Mouse (Mus musculus) testis, adult 2 months (tissue): ENCODE results near the gene R3hdm2. TPM values are rescaled to one million over a fixed set of nuclear protein-coding genes. Genes with fewer than 3 reads are reported as not detected.
A peak's percentile ranks its signal among the peaks of the same experiment; 100 is the strongest.

Experiments
- H3K27ac ChIP-seq: fragments of 200-500 bp; 2 replicates; pipeline ENCODE4 v1.5.1; 2012; ENCODE audit warnings: low read depth, low read length; ENCODE audit not compliant: control insufficient read depth, insufficient read depth
- H3K27me3 ChIP-seq: fragments of 200-500 bp; 2 replicates; pipeline ENCODE4 v1.6.1; 2012; ENCODE audit warnings: mild to moderate bottlenecking, low read length, moderate library complexity; ENCODE audit not compliant: control insufficient read depth, insufficient read depth
- H3K36me3 ChIP-seq: fragments of 200-500 bp; 2 replicates; pipeline ENCODE4 v1.6.1; 2012; ENCODE audit warnings: mild to moderate bottlenecking, low read length; ENCODE audit not compliant: control insufficient read depth, insufficient read depth
- H3K4me1 ChIP-seq: fragments of 200-500 bp; 2 replicates; pipeline ENCODE4 v1.6.1; 2012; ENCODE audit warnings: low read length; ENCODE audit not compliant: control insufficient read depth, insufficient read depth
- H3K4me3 ChIP-seq: fragments of 200-500 bp; 2 replicates; pipeline ENCODE4 v1.5.1; 2012; ENCODE audit warnings: low read depth, mild to moderate bottlenecking, low read length, moderate library complexity, mixed read lengths; ENCODE audit not compliant: control insufficient read depth
- CTCF ChIP-seq: fragments of 200-500 bp; IDR thresholded peaks from 2 replicates; pipeline ENCODE4 v1.5.1; 2012; ENCODE audit warnings: low read depth, mild to moderate bottlenecking, inconsistent platforms, low read length, moderate library complexity; ENCODE audit not compliant: control insufficient read depth, insufficient read depth, insufficient replicate concordance
- POLR2A ChIP-seq: fragments of 200-500 bp; IDR thresholded peaks from 2 replicates; pipeline ENCODE4 v1.6.1; 2012; ENCODE audit warnings: low read depth, mild to moderate bottlenecking, inconsistent platforms, low read length, moderate library complexity; ENCODE audit not compliant: control insufficient read depth
- polyA plus RNA-seq: library from polyadenylated mRNA; depleted of rRNA; stranded (reverse); fragments of >200 nt; gene quantifications from 2 replicates; pipeline ENCODE4 v1.2.3, GENCODE M21; 2012

The R3hdm2 gene
- polyA plus RNA-seq, 1 experiment: 56.0 TPM

DNA sequence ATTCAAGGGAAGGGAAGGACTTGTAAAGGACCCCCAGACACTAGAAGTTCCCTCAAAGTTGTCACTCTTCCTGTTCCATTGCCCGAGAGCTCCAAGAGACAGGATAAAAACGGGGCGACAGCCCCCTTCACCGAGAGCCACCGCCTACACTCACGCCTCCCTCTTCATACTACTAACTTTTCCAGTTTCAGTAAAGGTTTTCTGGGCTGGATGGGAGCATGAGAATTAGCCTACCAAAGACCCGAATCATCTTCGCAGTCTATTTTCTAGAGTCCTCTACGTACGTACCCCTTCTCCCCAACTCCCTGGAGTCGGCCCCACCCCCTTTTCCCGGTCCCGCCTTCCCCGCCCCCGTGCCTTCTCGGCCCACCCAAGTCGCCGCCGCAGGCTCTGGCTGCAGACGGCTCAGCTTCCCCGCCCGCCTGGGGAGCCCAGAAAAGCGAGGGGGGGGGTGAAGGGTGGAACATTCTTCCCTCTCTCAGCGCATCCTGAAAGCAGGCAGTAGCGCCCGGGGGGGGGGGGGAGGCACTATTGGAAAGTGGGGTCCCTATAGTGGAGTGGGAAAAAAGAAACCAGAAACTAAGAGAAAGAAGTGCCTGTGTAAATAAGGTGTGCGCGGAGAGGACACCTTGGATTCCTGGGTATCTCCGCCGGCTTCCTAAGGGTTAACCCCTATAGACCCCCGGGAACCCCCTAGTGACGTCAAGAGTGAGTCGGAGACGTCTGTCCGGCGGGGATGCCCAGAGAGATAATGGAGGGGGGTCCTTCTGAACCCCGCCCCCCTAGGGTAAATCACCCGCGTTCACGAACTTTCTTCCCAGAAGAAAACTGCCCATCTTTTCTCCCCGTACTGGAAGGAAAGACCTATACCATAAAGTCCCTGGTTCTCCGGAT, 40.2 kb upstream of the R3hdm2 start:
- H3K36me3 ChIP-seq: no peaks in the 10 kb centered on the region
- H3K27ac ChIP-seq: peak overlapping the region; percentile 52; the same call in 1 of the 2 replicates
- peak overlapping the region; percentile 50 for H3K4me3 ChIP-seq
- TF ChIP-seq POLR2A: no peak
- TF ChIP-seq CTCF: no peak
- peaks cover 19% of the 10 kb centered on the region for H3K4me1 ChIP-seq
- no peaks in the 10 kb centered on the region for H3K27me3 ChIP-seq

DNA sequence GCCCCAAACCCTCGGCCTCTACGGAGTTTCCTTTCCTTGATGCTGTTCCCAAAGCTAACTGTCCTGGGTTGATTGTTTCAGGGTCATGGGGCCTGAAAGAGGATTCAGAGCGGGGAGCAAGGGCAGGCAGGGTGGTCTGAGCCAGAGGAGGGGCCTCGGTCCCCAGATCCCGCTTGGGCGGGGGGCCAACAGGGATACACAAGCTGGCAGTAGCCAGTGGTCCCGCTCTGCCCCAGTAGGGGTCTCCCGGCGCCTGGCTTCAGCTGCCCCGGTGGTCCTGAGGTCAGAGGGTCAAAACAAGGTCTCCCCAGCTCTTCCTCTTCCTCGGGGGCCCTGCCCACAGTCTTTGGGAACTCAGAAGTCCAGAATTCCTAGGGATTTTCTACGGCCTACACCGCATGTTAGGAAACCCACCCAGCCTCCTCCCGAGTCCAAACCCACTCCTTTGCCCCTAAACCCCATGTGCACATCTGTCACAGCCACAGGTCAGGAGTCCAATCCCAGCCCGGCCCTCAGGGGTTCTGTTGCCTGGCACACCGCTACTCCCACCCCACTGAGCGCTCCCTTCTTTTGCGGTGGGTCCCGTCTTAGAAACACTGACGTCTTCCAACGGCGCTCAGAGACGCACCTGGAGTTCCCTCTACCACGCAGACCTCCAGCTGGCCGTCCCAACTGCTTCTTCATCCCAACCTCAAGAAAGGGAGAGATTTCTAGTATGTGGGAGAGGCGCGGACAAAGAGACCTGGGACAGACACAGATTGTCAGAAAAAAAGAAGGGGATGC, 39.4 kb upstream of the R3hdm2 start:
- H3K36me3 ChIP-seq: no peaks in the 10 kb centered on the region

DNA sequence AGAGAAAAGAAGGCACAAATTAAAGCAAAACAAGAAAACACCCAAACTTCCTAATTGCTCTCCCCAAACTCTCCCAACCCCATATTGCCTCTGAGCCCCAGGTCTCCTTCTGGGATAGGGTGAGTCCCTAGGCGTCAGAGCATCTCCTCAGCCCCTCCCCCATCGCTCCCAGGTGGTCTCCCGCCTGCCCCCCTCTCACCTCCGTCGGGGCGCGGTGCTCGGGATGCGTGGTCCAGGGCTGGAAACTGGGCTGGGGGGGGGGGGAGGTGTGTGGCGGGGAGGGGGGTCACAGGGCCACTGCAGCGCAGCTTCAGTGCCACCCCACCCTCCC, 38.8 kb upstream of the R3hdm2 start:
- Histone ChIP-seq H3K4me3 (no peak overlapping the region), H3K4me1 (peaks cover 19% of the 10 kb centered on the region), H3K27ac (no peak overlapping the region), H3K27me3 (no peaks in the 10 kb centered on the region), H3K36me3 (no peaks in the 10 kb centered on the region)
- TF ChIP-seq CTCF (no peak), POLR2A (no peak)

More for the DNA sequence above, 39.4 kb upstream of the R3hdm2 start:
- Histone ChIP-seq H3K4me3 (peak overlapping the region; percentile 20), H3K27ac (no peak overlapping the region), H3K4me1 (peaks cover 19% of the 10 kb centered on the region), H3K27me3 (no peaks in the 10 kb centered on the region)
- TF ChIP-seq POLR2A (no peak), CTCF (no peak)

DNA sequence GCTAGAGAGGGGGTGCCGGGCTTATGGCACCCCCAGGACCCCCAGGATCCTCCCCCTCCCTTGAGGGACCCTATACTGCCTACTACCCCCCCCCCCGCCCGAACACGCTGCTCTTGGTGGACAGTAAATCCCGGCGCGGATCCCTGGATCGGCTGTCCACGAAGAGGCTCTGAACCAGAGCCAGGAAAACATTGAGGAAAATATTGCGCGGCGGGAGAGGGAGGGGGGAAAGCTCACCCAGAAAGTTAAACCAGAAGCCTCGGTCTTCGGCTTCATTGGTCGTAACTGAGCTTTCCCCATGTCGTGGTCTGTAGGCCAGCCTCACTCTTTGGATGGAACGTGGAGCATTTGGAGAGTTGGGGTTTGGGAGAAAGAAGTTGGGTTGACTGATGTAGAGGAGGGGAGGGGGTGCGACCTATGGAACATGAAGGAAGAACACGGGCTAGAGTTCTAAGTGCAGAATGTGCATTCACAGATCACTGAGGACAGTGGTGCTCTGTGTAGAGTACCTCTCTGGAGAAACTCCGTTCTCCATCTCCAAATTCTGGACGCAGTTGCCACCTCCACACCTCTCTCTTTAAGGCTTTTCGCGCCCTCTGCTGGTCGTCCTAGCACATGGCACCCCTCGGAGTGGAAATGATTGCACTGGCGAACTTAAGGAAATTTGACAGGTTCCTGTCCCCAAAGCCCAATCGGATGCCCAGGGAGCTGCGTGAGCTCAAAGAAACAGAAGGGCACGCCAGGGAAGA, 38.1 kb upstream of the R3hdm2 start, which contains the start of gene Gli1:
Gene Gli1 (minus strand): TSS at position 84 of the 749 bp plus-strand sequence.
- peaks cover 19% of the 10 kb centered on the region for H3K4me1 ChIP-seq
- TF ChIP-seq POLR2A (no peak), CTCF (peak; percentile 89)
- H3K27me3 ChIP-seq: no peaks in the 10 kb centered on the region
- no peak within 1 kb of the TSS; the same call in 1 of the 2 replicates for H3K27ac ChIP-seq
- peak within 1 kb of the TSS; percentile 50 for H3K4me3 ChIP-seq
- H3K36me3 ChIP-seq: no peaks in the 10 kb centered on the region

DNA sequence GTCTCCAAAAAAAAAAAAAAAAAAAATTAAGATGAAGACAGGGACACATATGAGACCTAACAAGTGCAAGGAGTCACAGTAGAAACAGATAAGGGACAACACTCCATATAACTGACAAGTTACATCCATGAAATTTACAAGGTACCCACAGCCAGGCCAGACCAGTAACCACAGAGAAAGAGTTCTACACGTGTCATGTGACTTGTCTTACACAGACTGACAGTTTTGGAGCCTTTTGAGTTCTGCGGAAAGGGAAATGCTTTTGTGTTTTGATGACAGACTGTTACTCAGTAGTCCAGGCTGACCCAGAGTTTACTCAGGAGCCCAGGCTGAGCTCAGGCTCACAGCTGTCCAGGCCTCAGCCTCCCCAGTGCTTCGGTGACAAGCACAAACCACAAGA, 37.1 kb upstream of the R3hdm2 start:
- H3K4me1 ChIP-seq: peaks cover 19% of the 10 kb centered on the region

DNA sequence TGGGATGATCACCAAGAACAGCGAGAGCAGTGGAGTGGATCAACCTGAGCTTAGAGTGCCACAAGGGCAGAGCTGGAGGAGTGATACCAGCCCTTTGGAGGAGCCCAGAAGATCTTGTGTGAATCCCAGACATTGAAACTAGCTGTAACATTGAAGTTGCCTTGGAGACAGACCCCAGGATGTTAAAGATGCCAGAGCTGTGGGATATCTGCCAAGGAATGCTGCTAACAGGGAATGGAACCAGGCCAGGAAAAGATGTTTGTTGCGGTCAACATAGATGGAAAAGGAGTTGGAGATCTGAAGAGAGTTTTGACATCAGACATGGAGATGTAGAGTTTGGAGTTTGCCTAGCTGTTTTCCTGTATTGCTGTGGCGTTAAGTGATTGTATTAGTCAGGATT, 34.0 kb upstream of the R3hdm2 start:
- Histone ChIP-seq H3K4me1 (peaks cover 17% of the 10 kb centered on the region), H3K27me3 (no peaks in the 10 kb centered on the region), H3K4me3 (no peak overlapping the region), H3K27ac (no peak overlapping the region), H3K36me3 (no peaks in the 10 kb centered on the region)
- no peak for TF ChIP-seq CTCF
- no peak for TF ChIP-seq POLR2A

More for the DNA sequence above, 37.1 kb upstream of the R3hdm2 start:
- no peak overlapping the region for H3K27ac ChIP-seq
- no peaks in the 10 kb centered on the region for H3K27me3 ChIP-seq
- no peaks in the 10 kb centered on the region for H3K36me3 ChIP-seq
- no peak for TF ChIP-seq POLR2A
- no peak for TF ChIP-seq CTCF
- no peak overlapping the region for H3K4me3 ChIP-seq

DNA sequence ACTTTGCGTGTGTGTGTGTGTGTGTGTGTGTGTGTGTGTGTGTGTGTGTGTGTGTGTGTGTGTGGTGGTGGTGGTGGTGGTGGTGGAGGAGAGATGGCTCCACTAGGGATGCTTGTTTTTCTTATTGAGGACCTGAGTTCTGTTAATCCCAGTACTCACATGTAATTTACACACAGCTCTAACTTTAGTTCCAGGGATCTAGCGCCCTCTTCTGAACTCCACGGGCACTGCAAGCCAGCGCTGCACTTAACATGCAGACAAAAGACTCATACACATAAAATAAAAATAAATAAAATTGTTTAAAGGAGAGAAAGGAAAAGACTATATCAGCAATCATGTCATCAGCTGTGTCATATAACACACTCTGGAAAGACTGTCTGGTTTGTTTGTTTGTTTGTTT, 31.2 kb upstream of the R3hdm2 start:
- H3K27ac ChIP-seq: no peak overlapping the region
- peaks cover 15% of the 10 kb centered on the region for H3K4me1 ChIP-seq
- no peaks in the 10 kb centered on the region for H3K36me3 ChIP-seq
- TF ChIP-seq POLR2A: no peak
- TF ChIP-seq CTCF: peak; percentile 40; the same call in 1 of the 2 replicates
- no peaks in the 10 kb centered on the region for H3K27me3 ChIP-seq
- no peak overlapping the region for H3K4me3 ChIP-seq
